In genomic region chr3:58727012-58727411, GRCm38 (mm10) we compare ENCODE assay signal across 9 mouse cellular contexts. TPM values are rescaled to one million over a fixed set of nuclear protein-coding genes. Genes with fewer than 3 reads are reported as not detected.
DNase-seq lines count a peak whose midpoint lies in the region; ATAC-seq and TF ChIP-seq lines count a peak whose summit lies in the region.
"Had no signal": no experiment of that assay in that cellular context is flagged by ENCODE, and none has a peak within 500 bp of the region (broad histone marks: within the 10 kb centered on the region; RNA-seq: fewer than 3 reads in every experiment).

No protein-coding gene starts in this region.

- DNase-seq in kidney, adult 2 months: no peak
- DNase-seq in kidney, adult 11 months: no peak
- DNase-seq in brain, adult 2 months (ENCODE audit: low read depth, low spot score): peak; percentile 80
- no peak for DNase-seq in liver, embryonic 14.5 days (ENCODE audit: low read depth in 3 of 3, low spot score in 3 of 3)
- peak; percentile 56 for DNase-seq in right cerebral cortex, postnatal 14 days
- no peak for DNase-seq in urinary bladder, postnatal 10 days (ENCODE audit: low spot score)

- no peaks in the 10 kb centered on the region for H3K9me3 ChIP-seq in ES-Bruce4 (replicated peaks; ENCODE audit: control insufficient read depth, insufficient read depth, low read length, poor library complexity, severe bottlenecking)
- no peaks in the 10 kb centered on the region for H3K9me3 ChIP-seq in forebrain, embryonic 16.5 days (ENCODE audit: control insufficient read depth, low read length)
- no peaks in the 10 kb centered on the region for H3K9me3 ChIP-seq in liver, embryonic 14.5 days (ENCODE audit: control insufficient read depth, low read length)
- H3K9me3 ChIP-seq: embryonic facial prominence, embryonic 13.5 days had no signal

- no peaks in the 10 kb centered on the region for H3K4me1 ChIP-seq in kidney, adult 2 months (ENCODE audit: control insufficient read depth, insufficient read depth, low read length)
- H3K4me1 ChIP-seq in ES-Bruce4 (ENCODE audit: control insufficient read depth, insufficient read depth, low read length): no peaks in the 10 kb centered on the region
- H3K4me1 ChIP-seq in forebrain, embryonic 16.5 days (replicated peaks; ENCODE audit: control insufficient read depth, insufficient read depth, low read length): no peaks in the 10 kb centered on the region
- H3K4me1 ChIP-seq in liver, embryonic 14.5 days (replicated peaks; ENCODE audit: control insufficient read depth in 2 of 2, insufficient read depth in 2 of 2, low read length in 1 of 2): 0 out of 4 replicates have a peak, but pooled peaks cover 0 to 2% of the 10 kb centered on the region in 2 experiments

- H3K27ac ChIP-seq in kidney, adult 2 months (ENCODE audit: insufficient read depth, low read depth, low read length): no peak overlapping the region
- no peak overlapping the region for H3K27ac ChIP-seq in ES-Bruce4 (ENCODE audit: insufficient read depth, low read length)
- no peak overlapping the region for H3K27ac ChIP-seq in forebrain, embryonic 16.5 days (ENCODE audit: low read length)
- H3K27ac ChIP-seq in liver, embryonic 14.5 days: no peak overlapping the region
- H3K27ac ChIP-seq: embryonic facial prominence, embryonic 13.5 days had no signal

- H3K4me3 ChIP-seq in kidney, adult 2 months (ENCODE audit: insufficient read depth, low read depth, low read length): no peak overlapping the region
- no peak overlapping the region for H3K4me3 ChIP-seq in ES-Bruce4 (ENCODE audit: low read depth, low read length)
- no peak overlapping the region for H3K4me3 ChIP-seq in forebrain, embryonic 16.5 days (replicated peaks; ENCODE audit: low read length)
- H3K4me3 ChIP-seq in liver, embryonic 14.5 days (ENCODE audit: insufficient read depth in 1 of 2, low read depth in 2 of 2, low read length in 2 of 2): no peak overlapping the region
- H3K4me3 ChIP-seq: embryonic facial prominence, embryonic 13.5 days had no signal

- peak; percentile 61 for TF ChIP-seq CTCF in kidney, adult 2 months (conservative IDR thresholded peaks at IDR 0.05; ENCODE audit: insufficient read depth, insufficient read length, low read depth, low read length)
- TF ChIP-seq CTCF in ES-Bruce4 (IDR thresholded peaks at IDR 0.05; ENCODE audit: low read depth, low read length): peak; percentile 54
- TF ChIP-seq CTCF in liver, embryonic 14.5 days (IDR thresholded peaks at IDR 0.05; ENCODE audit: low read depth): peak; percentile 61

- TF ChIP-seq EP300 in ES-Bruce4 (IDR thresholded peaks at IDR 0.05; ENCODE audit: insufficient read depth, low read depth, low read length): no peak
- no peak for TF ChIP-seq EP300 in liver, embryonic 14.5 days (IDR thresholded peaks at IDR 0.05; ENCODE audit: low read depth)

- WGBS in kidney, adult 2 months: 53% methylated on average over 3 of the region's 3 CpGs
- WGBS in forebrain, embryonic 16.5 days: 50% methylated on average over 3 of the region's 3 CpGs
- WGBS in liver, embryonic 14.5 days (ENCODE audit: insufficient replicate concordance): 29% methylated on average over 3 of the region's 3 CpGs

- TF ChIP-seq POLR2A in kidney, adult 2 months (IDR thresholded peaks at IDR 0.05; ENCODE audit: low read depth, low read length): no peak
- no peak for TF ChIP-seq POLR2A in ES-Bruce4 (IDR thresholded peaks at IDR 0.05; ENCODE audit: insufficient read depth, low read length)

- H3K36me3 ChIP-seq in kidney, adult 2 months (ENCODE audit: control insufficient read depth, insufficient read depth, low read length): no peaks in the 10 kb centered on the region
- H3K36me3 ChIP-seq in ES-Bruce4 (ENCODE audit: control insufficient read depth, insufficient read depth, low read length, poor library complexity, severe bottlenecking): no peaks in the 10 kb centered on the region
- H3K36me3 ChIP-seq in forebrain, embryonic 16.5 days (ENCODE audit: control insufficient read depth, insufficient read depth): no peaks in the 10 kb centered on the region
- no peaks in the 10 kb centered on the region for H3K36me3 ChIP-seq in liver, embryonic 14.5 days (replicated peaks; ENCODE audit: control insufficient read depth, insufficient read depth, low read depth)
- H3K36me3 ChIP-seq: embryonic facial prominence, embryonic 13.5 days had no signal

- ATAC-seq in forebrain, embryonic 16.5 days: peak; percentile 47; the same call in 1 of the 2 replicates
- no peak for ATAC-seq in liver, embryonic 14.5 days (ENCODE audit: insufficient read depth)

- no peaks in the 10 kb centered on the region for H3K27me3 ChIP-seq in kidney, adult 2 months (replicated peaks; ENCODE audit: control insufficient read depth, insufficient read depth, low read length)
- no peaks in the 10 kb centered on the region for H3K27me3 ChIP-seq in ES-Bruce4 (ENCODE audit: control insufficient read depth, insufficient read depth, low read length, poor library complexity, severe bottlenecking)
- H3K27me3 ChIP-seq in forebrain, embryonic 16.5 days (replicated peaks; ENCODE audit: control insufficient read depth, insufficient read depth, low read length): no peaks in the 10 kb centered on the region
- no peaks in the 10 kb centered on the region for H3K27me3 ChIP-seq in liver, embryonic 14.5 days (ENCODE audit: control insufficient read depth, insufficient read depth, low read length)
- H3K27me3 ChIP-seq: embryonic facial prominence, embryonic 13.5 days had no signal

- no peak overlapping the region for H3K9ac ChIP-seq in ES-Bruce4 (ENCODE audit: low read depth, poor library complexity, severe bottlenecking)
- H3K9ac ChIP-seq in forebrain, embryonic 16.5 days (replicated peaks; ENCODE audit: low read depth, low read length): no peak overlapping the region
- no peak overlapping the region for H3K9ac ChIP-seq in liver, embryonic 14.5 days (replicated peaks)
- H3K9ac ChIP-seq: embryonic facial prominence, embryonic 13.5 days had no signal

- H3K4me2 ChIP-seq in forebrain, embryonic 16.5 days (ENCODE audit: low read length): no peak overlapping the region
- no peak overlapping the region for H3K4me2 ChIP-seq in liver, embryonic 14.5 days (ENCODE audit: low read depth)
- H3K4me2 ChIP-seq: embryonic facial prominence, embryonic 13.5 days had no signal

RNA-seq across cellular contexts. Expression of gene Siah2, which starts 34.8 kb away (rescaled TPM):
- polyA plus RNA-seq in kidney, adult 2 months (2012; rRNA removed): 19.9 and 22.0 TPM in 2 replicates
- polyA plus RNA-seq in ES-Bruce4 (2011; ENCODE audit: insufficient read depth, insufficient read length, low read depth, missing spikeins): 7.1 and 8.9 TPM in 2 replicates
- polyA plus RNA-seq in forebrain, embryonic 16.5 days (2015; fragmentation: Nextera tagmentation; extraction: Ambion mirVana): 7.8 and 7.9 TPM in 2 replicates
- polyA plus RNA-seq in liver, embryonic 14.5 days (2012; rRNA removed): 4.4 and 4.7 TPM in 2 replicates
- 2.8 and 3.5 TPM in 2 replicates for polyA plus RNA-seq in liver, embryonic 14.5 days (2014; fragmentation: Nextera tagmentation; extraction: Ambion mirVana)

Comparison
In these comparisons a context has a peak if more than half of its experiments do, and no peak if none do; other contexts are left out.
1. DNase-seq: peak in brain, adult 2 months (single experiment) and right cerebral cortex, postnatal 14 days (single experiment); none in kidney, adult 2 months (single experiment), kidney, adult 11 months (single experiment), liver, embryonic 14.5 days (0 of 3) and urinary bladder, postnatal 10 days (single experiment).
2. Peak in every context shown above with its lines, with median percentiles within 50 percentile points of each other: CTCF ChIP-seq.